Mouse (Mus musculus): ENCODE data around the gene Wfdc18.

The Wfdc18 gene

DNA sequence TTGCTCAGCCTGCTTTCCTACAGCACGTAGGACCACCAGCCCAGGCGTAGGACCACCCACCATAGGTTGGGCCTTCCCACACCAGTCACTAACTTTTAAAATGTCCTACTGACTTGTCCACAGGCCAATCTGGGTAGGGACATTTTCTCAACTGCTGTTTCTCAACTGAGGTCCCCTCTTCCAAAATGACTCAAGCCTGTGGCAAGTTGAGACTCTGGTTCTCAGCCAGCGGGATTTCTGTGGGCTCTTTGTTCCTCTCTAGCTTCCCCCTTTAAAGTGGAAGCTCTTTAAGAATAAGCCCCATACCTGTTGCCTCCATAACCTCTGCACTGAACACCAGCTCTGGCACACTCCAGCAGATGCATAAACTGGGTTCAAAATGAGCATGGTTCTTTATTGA, 34.7 kb downstream of the Wfdc18 start:
- DNase-seq (ENCODE audit: low spot score) = no peak

GRCm38 (mm10) chr11:83746152-83746551, 37.3 kb downstream of the Wfdc18 start:
- DNase-seq (ENCODE audit: low spot score) = no peak

DNA sequence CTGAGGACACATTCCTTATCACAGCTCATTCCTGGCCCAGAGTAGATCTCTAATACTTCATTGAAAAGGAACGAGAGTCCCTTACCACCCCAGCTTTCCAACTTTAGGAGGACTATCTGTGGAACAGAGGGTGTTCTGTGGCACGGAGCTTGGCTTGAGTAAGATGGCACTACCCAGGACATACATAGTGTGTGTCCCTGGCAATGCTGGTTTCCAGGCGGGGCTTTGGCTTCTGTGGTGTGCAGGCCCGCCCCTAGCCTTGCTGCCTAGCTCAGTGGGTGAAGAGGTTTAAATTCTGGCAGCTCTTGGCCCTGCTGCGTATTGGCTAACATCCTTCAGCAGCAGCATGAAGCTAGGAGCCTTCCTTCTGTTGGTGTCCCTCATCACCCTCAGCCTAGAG, 37.9 kb downstream of the Wfdc18 start, which contains the start of gene Wfdc21:
TSS of gene Wfdc21 (plus strand) at position 260 of the 400 bp plus-strand sequence.
- DNase-seq (ENCODE audit: low spot score) = no peak

DNA sequence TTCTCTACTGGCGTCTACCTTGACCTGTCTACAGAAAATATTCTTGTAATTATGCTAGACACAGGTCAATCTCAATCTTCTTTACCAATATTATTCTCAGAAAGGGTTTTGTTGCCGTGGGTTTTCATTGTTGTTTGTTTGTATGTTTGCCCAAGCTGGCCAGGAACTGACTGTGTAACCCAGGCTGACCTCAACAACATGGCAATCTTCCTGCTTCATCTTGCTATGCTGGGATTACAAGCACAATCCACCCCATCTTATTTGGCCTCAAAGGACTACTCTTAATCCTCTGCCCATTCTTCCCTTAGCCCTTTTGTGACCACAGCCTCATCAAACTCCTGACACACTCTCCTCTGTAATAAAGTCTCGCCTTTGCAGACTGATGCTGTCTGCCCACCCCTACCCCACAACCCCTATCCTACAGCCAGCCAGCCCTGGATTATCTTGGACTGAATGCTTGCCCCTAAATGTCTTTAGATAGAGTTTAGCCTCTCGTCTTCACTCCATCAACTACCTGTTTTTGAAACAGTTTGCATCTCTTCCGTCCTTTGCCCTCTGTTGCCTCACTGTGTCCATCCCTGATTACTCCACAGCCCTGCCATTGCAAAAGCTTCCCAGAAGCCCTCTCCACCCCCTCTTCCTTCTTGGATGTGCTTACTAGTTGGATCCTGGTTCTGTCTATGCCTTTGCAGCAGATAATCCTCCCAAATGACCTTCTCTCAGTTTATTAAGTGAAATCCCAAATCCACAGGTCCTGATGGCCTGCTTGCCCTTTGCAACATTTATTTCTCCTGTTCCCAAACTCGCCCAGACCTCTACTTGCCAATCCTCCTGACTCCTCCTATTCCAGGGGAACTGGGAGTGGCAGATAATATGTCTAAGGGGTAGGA, 38.8 kb downstream of the Wfdc18 start:
- DNase-seq (ENCODE audit: low spot score) = no peak

GRCm38 (mm10) chr11:83753581-83754181, 44.9 kb downstream of the Wfdc18 start, which contains the start of gene Heatr6:
TSS of gene Heatr6 (plus strand) at chr11:83753696.
- peak; percentile 91 for DNase-seq (ENCODE audit: low spot score)

DNA sequence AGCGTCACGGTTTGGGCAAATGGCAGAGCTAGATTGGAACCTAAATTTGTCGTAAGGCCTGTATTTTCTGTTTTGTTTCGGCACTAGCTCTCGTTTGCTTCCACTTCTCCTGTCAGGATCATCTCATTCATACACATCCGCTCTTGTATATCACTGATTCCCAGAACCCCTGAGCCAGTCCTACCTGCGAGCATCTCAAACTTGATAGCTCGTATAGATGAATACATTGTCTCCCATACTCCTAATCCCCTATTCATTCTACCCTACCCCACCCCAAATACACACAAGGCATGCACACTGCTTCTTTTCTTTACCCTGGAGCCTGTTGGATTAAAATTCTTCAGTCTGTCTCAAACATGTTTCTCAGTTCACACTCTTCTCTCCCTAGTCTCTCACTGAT, 45.4 kb downstream of the Wfdc18 start:
- DNase-seq (ENCODE audit: low spot score) = no peak

Data from urinary bladder, postnatal 25 days (tissue).